ENCODE assay signal across 19 mouse cellular contexts in genomic region chr13:45326751-45327150, GRCm38 (mm10).
"Had no signal": no experiment of that assay in that cellular context is flagged by ENCODE, and none has a peak within 500 bp of the region (broad histone marks: within the 10 kb centered on the region; RNA-seq: fewer than 3 reads in every experiment).

No protein-coding gene starts in this region.

- H3K9ac ChIP-seq: limb, embryonic 12.5 days; limb, embryonic 15.5 days; liver, embryonic 14.5 days; liver, postnatal 0 days; lung, embryonic 14.5 days; neural tube, embryonic 12.5 days; neural tube, embryonic 15.5 days; stomach, embryonic 15.5 days had no signal

- ATAC-seq: liver, postnatal 0 days; lung, postnatal 0 days had no signal

- H3K4me1 ChIP-seq: neural tube, embryonic 12.5 days; neural tube, embryonic 15.5 days; stomach, embryonic 15.5 days had no signal

- H3K9me3 ChIP-seq: limb, embryonic 12.5 days; limb, embryonic 15.5 days; neural tube, embryonic 12.5 days; neural tube, embryonic 15.5 days; stomach, embryonic 15.5 days had no signal

- DNase-seq: kidney, postnatal 14 days; kidney, postnatal 4 days; left cerebral cortex, postnatal 4 days; liver, postnatal 0 days; lung, embryonic 14.5 days; right cerebral cortex, adult 18-20 months; right cerebral cortex, postnatal 25 days; spleen, adult 18-20 months; thymus, postnatal 25 days had no signal

- H3K27ac ChIP-seq: limb, embryonic 12.5 days; limb, embryonic 15.5 days; liver, embryonic 14.5 days; macrophage; neural tube, embryonic 12.5 days; neural tube, embryonic 15.5 days; stomach, embryonic 15.5 days had no signal

- H3K36me3 ChIP-seq: limb, embryonic 12.5 days; limb, embryonic 15.5 days; neural tube, embryonic 12.5 days; neural tube, embryonic 15.5 days; stomach, embryonic 15.5 days had no signal

- H3K27me3 ChIP-seq: limb, embryonic 12.5 days; limb, embryonic 15.5 days; neural tube, embryonic 12.5 days; neural tube, embryonic 15.5 days; stomach, embryonic 15.5 days had no signal

- H3K4me3 ChIP-seq: limb, embryonic 12.5 days; limb, embryonic 15.5 days; neural tube, embryonic 12.5 days; neural tube, embryonic 15.5 days; stomach, embryonic 15.5 days had no signal

- H3K4me2 ChIP-seq: limb, embryonic 12.5 days; limb, embryonic 15.5 days; liver, embryonic 11.5 days; lung, embryonic 14.5 days; midbrain, embryonic 11.5 days; neural tube, embryonic 12.5 days; neural tube, embryonic 15.5 days; stomach, embryonic 15.5 days had no signal
